Mouse (Mus musculus) MEL (cell line): ENCODE measurements at regions not wholly inside any gene's neighbourhood (a gene's known extent, or its start where the extent isn't known, plus 50 kb on each side); places are given as distances from the start of the nearest gene placed in this dataset.

Source experiments
- DNase-seq: peaks from one replicate; pipeline ENCODE4 v3.0.0; 2011; ENCODE audit warnings: low read depth, low spot score
- H3K27ac ChIP-seq: 2 replicates; pipeline ENCODE4 v1.5.1; 2012; ENCODE audit warnings: low read depth, mild to moderate bottlenecking, control low read depth, low read length, moderate library complexity; ENCODE audit not compliant: control insufficient read depth
- H3K27me3 ChIP-seq, 2 experiments: fragments of 150-350 bp in 1 of 2; sonication (generic) in 1 of 2; 2 replicates each; pipeline ENCODE4 v1.6.1; 2012; ENCODE audit warnings: low read length in 2 of 2, mild to moderate bottlenecking in 2 of 2, improper control_type of control experiment in 1 of 2, moderate library complexity in 1 of 2; ENCODE audit not compliant: insufficient read depth in 2 of 2, control insufficient read depth in 1 of 2
- H3K36me3 ChIP-seq, 2 experiments: 2 replicates each; pipeline ENCODE4 v1.6.1; 2012 to 2014; ENCODE audit warnings: low read length in 2 of 2, improper control_type of control experiment in 1 of 2, inconsistent platforms in 1 of 2, mild to moderate bottlenecking in 1 of 2; ENCODE audit not compliant: insufficient read depth in 2 of 2, control insufficient read depth in 1 of 2
- H3K4me1 ChIP-seq, 2 experiments: fragments of 150-350 bp in 1 of 2; sonication (generic) in 1 of 2; 2 replicates each; pipeline ENCODE4 v1.6.1; 2012; ENCODE audit warnings: low read length in 2 of 2, improper control_type of control experiment in 1 of 2, mild to moderate bottlenecking in 1 of 2; ENCODE audit not compliant: insufficient read depth in 2 of 2, control insufficient read depth in 1 of 2
- H3K4me3 ChIP-seq, 2 experiments: fragments of 150-350 bp in 1 of 2; sonication (generic) in 1 of 2; 2 replicates each; pipeline ENCODE4 v1.5.1; 2012; ENCODE audit warnings: low read depth in 2 of 2, low read length in 2 of 2, mild to moderate bottlenecking in 2 of 2, moderate library complexity in 2 of 2, control low read depth in 1 of 2, improper control_type of control experiment in 1 of 2; ENCODE audit not compliant: control insufficient read depth in 1 of 2, insufficient read depth in 1 of 2
- H3K79me2 ChIP-seq: 2 replicates; pipeline ENCODE4 v1.6.1; 2012; ENCODE audit warnings: mild to moderate bottlenecking, low read length, moderate library complexity; ENCODE audit not compliant: control insufficient read depth, poor library complexity, insufficient read depth
- H3K9ac ChIP-seq: 2 replicates; pipeline ENCODE4 v1.6.1; 2012; ENCODE audit warnings: low read depth, mild to moderate bottlenecking, control low read depth, low read length, moderate library complexity; ENCODE audit not compliant: control insufficient read depth, poor library complexity, severe bottlenecking
- H3K9me3 ChIP-seq: fragments of 150-350 bp; sonication (generic); replicated peaks from 2 replicates; pipeline ENCODE4 v1.6.1; 2012; ENCODE audit warnings: mild to moderate bottlenecking, low read length, improper control_type of control experiment, moderate library complexity; ENCODE audit not compliant: insufficient read depth
- BHLHE40 ChIP-seq: IDR thresholded peaks from 2 replicates; pipeline ENCODE4 v1.6.1; 2012; ENCODE audit warnings: low read depth, mild to moderate bottlenecking, inconsistent platforms, low read length, improper control_type of control experiment, borderline replicate concordance
- CHD1 ChIP-seq: IDR thresholded peaks from 2 replicates; pipeline ENCODE4 v1.6.1; 2012; ENCODE audit warnings: low read depth, mild to moderate bottlenecking, inconsistent platforms, low read length, improper control_type of control experiment
- CTCF ChIP-seq, 3 experiments: IDR thresholded peaks in 2 of 3; conservative IDR thresholded peaks in 1 of 3; 2 replicates each; pipeline ENCODE4 v1.5.1; 2011 to 2012; ENCODE audit warnings: low read length in 3 of 3, low read depth in 2 of 3, mild to moderate bottlenecking in 2 of 3, improper control_type of control experiment in 1 of 3, inconsistent platforms in 1 of 3, mixed read lengths in 1 of 3, moderate library complexity in 1 of 3; ENCODE audit not compliant: control insufficient read depth in 1 of 3, insufficient read depth in 1 of 3, poor library complexity in 1 of 3, severe bottlenecking in 1 of 3
- E2F4 ChIP-seq: IDR thresholded peaks from 2 replicates; pipeline ENCODE4 v1.6.1; 2011; ENCODE audit warnings: low read depth, low read length, improper control_type of control experiment, borderline replicate concordance
- ELF1 ChIP-seq: IDR thresholded peaks from 2 replicates; pipeline ENCODE4 v1.6.1; 2014; ENCODE audit warnings: low read depth, mild to moderate bottlenecking, inconsistent platforms, low read length, improper control_type of control experiment, moderate library complexity
- EP300 ChIP-seq, 2 experiments: IDR thresholded peaks; 2 replicates each; pipeline ENCODE4 v1.6.1; 2011; ENCODE audit warnings: improper control_type of control experiment in 2 of 2, low read length in 2 of 2, low read depth in 1 of 2, mild to moderate bottlenecking in 1 of 2
- GABPA ChIP-seq: IDR thresholded peaks from 2 replicates; pipeline ENCODE4 v1.6.1; 2012; ENCODE audit warnings: low read depth, mild to moderate bottlenecking, inconsistent platforms, low read length, improper control_type of control experiment, moderate library complexity
- GATA1 ChIP-seq: IDR thresholded peaks from 2 replicates; pipeline ENCODE4 v1.6.1; 2011; ENCODE audit warnings: low read depth, low read length, improper control_type of control experiment
- HCFC1 ChIP-seq: IDR thresholded peaks from 2 replicates; pipeline ENCODE4 v1.6.1; 2012; ENCODE audit warnings: low read depth, mild to moderate bottlenecking, inconsistent platforms, low read length, improper control_type of control experiment, moderate library complexity
- JUND ChIP-seq: IDR thresholded peaks from 2 replicates; pipeline ENCODE4 v1.6.1; 2011; ENCODE audit warnings: low read depth, mild to moderate bottlenecking, improper control_type of control experiment, low read length
- MAFK ChIP-seq: IDR thresholded peaks from 2 replicates; pipeline ENCODE4 v1.6.1; 2011; ENCODE audit warnings: low read depth, mild to moderate bottlenecking, low read length, improper control_type of control experiment, borderline replicate concordance
- MAX ChIP-seq: IDR thresholded peaks from 2 replicates; pipeline ENCODE4 v1.6.1; 2011; ENCODE audit warnings: low read length, improper control_type of control experiment
- MAZ ChIP-seq: IDR thresholded peaks from 2 replicates; pipeline ENCODE4 v1.6.1; 2012; ENCODE audit warnings: low read depth, mild to moderate bottlenecking, inconsistent platforms, low read length, improper control_type of control experiment
- MXI1 ChIP-seq: IDR thresholded peaks from 2 replicates; pipeline ENCODE4 v1.6.1; 2011; ENCODE audit warnings: mild to moderate bottlenecking, low read depth, low read length, improper control_type of control experiment
- MYC ChIP-seq: IDR thresholded peaks from 2 replicates; pipeline ENCODE4 v1.6.1; 2011; ENCODE audit warnings: low read depth, mild to moderate bottlenecking, low read length, improper control_type of control experiment, moderate library complexity
- POLR2AphosphoS2 ChIP-seq: IDR thresholded peaks from 2 replicates; pipeline ENCODE4 v1.6.1; 2011; ENCODE audit warnings: low read length, improper control_type of control experiment
- RAD21 ChIP-seq: IDR thresholded peaks from 2 replicates; pipeline ENCODE4 v1.6.1; 2011; ENCODE audit warnings: mild to moderate bottlenecking, low read depth, low read length, improper control_type of control experiment
- RCOR1 ChIP-seq: IDR thresholded peaks from 2 replicates; pipeline ENCODE4 v1.6.1; 2012; ENCODE audit warnings: low read depth, mild to moderate bottlenecking, inconsistent platforms, low read length, improper control_type of control experiment
- SMC3 ChIP-seq: IDR thresholded peaks from 2 replicates; pipeline ENCODE4 v1.6.1; 2011; ENCODE audit warnings: low read depth, low read length, improper control_type of control experiment
- USF1 ChIP-seq: IDR thresholded peaks from 2 replicates; pipeline ENCODE4 v1.6.1; 2014; ENCODE audit warnings: low read depth, mild to moderate bottlenecking, inconsistent platforms, low read length, improper control_type of control experiment, moderate library complexity
- USF2 ChIP-seq, 2 experiments: IDR thresholded peaks; 2 replicates each; pipeline ENCODE4 v1.6.1; 2011 to 2012; ENCODE audit warnings: improper control_type of control experiment in 2 of 2, low read length in 2 of 2, borderline replicate concordance in 1 of 2, inconsistent platforms in 1 of 2, low read depth in 1 of 2, mild to moderate bottlenecking in 1 of 2; ENCODE audit not compliant: insufficient read depth in 1 of 2
- ZMIZ1 ChIP-seq: IDR thresholded peaks from 2 replicates; pipeline ENCODE4 v1.6.1; 2012; ENCODE audit warnings: low read depth, mild to moderate bottlenecking, inconsistent platforms, low read length, improper control_type of control experiment, moderate library complexity

DNA sequence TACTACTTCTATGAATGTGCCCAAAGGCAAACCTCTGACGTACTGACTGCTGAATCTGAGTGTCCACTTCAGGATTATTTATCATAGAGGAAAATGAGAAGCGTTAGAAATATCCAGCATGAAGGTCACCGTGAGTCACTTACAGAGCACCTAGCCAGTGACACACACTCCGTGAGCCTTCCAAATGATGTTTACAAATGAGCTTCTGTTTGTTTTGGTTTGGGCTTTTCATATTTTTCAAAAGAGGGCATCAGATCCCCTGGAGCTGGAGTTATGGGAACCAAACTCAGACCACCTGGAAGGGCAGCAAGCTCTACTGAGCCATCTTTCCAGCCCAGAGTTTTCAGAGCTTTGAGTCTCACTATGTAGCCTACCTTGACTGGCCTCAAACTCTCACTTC is 57.8 kb upstream of the Pias1 start:
- H3K27me3 ChIP-seq = peaks cover 7 to 13% of the 10 kb centered on the region in 2 experiments
- H3K36me3 ChIP-seq = no peaks in the 10 kb centered on the region
- H3K4me1 ChIP-seq = no peaks in the 10 kb centered on the region
- no peak overlapping the region for H3K27ac ChIP-seq
- TF ChIP-seq MXI1 (no peak), HCFC1 (no peak), ZMIZ1 (no peak), BHLHE40 (no peak), USF2 (IDR thresholded peaks at IDR 0.05; ENCODE audit: borderline replicate concordance in 1 of 2, insufficient read depth in 1 of 2, low read depth in 1 of 2, low read length in 2 of 2) (no peak), E2F4 (no peak), SMC3 (no peak), RAD21 (no peak), JUND (no peak), GATA1 (no peak), EP300 (IDR thresholded peaks at IDR 0.05; ENCODE audit: low read depth in 1 of 2, low read length in 2 of 2) (no peak), GABPA (no peak), MYC (no peak), USF1 (no peak), POLR2AphosphoS2 (no peak), MAFK (no peak), MAX (no peak), CHD1 (no peak)
- H3K9me3 ChIP-seq = no peaks in the 10 kb centered on the region
- no peak for DNase-seq
- H3K79me2 ChIP-seq = no peaks in the 10 kb centered on the region
- H3K9ac ChIP-seq = no peak overlapping the region
- H3K4me3 ChIP-seq = no peak overlapping the region

DNA sequence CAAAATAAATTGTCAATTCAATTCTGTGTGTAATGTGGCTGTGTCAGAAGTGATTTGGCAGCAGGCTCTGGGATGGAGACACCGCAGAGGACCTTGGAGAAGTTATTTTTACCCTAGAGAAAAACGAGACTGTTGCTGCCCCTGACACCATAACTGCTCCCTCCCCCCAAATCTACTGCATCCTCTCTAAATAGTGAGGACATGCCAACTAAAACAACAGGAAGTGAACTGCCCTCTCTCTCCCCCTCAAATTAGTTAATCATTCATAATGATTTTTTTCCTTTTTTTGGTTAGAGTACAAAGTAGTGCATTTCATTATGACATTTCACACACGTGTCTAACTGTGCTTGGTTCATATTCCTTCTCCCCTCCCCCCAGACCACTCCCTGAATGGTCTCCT is 55.6 kb upstream of the Pias1 start:
- TF ChIP-seq CTCF (IDR thresholded peaks at IDR 0.05 in 2 of 3, conservative IDR thresholded peaks at IDR 0.05 in 1 of 3; ENCODE audit: control insufficient read depth in 1 of 3, insufficient read depth in 1 of 3, low read depth in 2 of 3, low read length in 3 of 3, poor library complexity in 1 of 3, severe bottlenecking in 1 of 3) = no peak
- no peak for TF ChIP-seq ELF1
- TF ChIP-seq JUND = no peak
- TF ChIP-seq MAZ = no peak
- no peak for TF ChIP-seq RCOR1
- TF ChIP-seq MAFK = no peak
- TF ChIP-seq ZMIZ1 = no peak
- no peak for DNase-seq

More for the DNA sequence above, 55.6 kb upstream of the Pias1 start:
- no peak overlapping the region for H3K4me3 ChIP-seq
- H3K9ac ChIP-seq = no peak overlapping the region
- no peak overlapping the region for H3K27ac ChIP-seq
- no peaks in the 10 kb centered on the region for H3K79me2 ChIP-seq
- H3K4me1 ChIP-seq = no peaks in the 10 kb centered on the region
- peaks cover 7% of the 10 kb centered on the region in 2 experiments; a peak in 3 of 4 replicates for H3K27me3 ChIP-seq
- H3K9me3 ChIP-seq = no peaks in the 10 kb centered on the region
- no peaks in the 10 kb centered on the region for H3K36me3 ChIP-seq
